Mouse (Mus musculus): ENCODE results near the gene C1qtnf4.

DNA sequence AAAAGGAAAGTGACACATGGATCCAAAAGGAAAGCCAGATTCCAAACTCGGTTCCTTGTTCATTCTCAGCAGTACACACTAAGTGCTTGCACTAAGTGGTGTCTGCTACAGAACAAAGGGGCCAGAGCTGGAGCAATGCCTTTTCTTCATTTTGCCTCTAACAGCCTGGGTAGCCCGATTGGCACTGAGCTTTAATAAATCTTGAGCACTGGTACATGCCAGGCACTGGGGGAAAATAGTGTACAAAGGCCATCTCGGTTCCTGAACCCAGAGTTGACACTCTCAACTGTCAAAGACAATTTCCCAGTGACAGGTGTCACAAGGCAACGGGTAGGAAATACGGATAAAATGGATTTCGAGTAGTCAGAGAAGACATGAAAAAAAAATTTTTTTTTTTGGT, 39.5 kb upstream of the C1qtnf4 start:
- no peak for TF ChIP-seq CTCF (IDR thresholded peaks at IDR 0.05; ENCODE audit: low read depth)
- TF ChIP-seq EP300 (IDR thresholded peaks at IDR 0.05; ENCODE audit: low read depth) = no peak
